Mouse (Mus musculus): ENCODE data around the gene Fat2. TPM values are rescaled to one million over a fixed set of nuclear protein-coding genes. Genes with fewer than 3 reads are reported as not detected.

Gene Fat2
- polyA plus RNA-seq, 1 experiment from 2014 or later: not detected

- H3K36me3 ChIP-seq (ENCODE audit: control insufficient read depth, insufficient read depth): no peaks in the 10 kb centered on the region
- H3K4me1 ChIP-seq (replicated peaks; ENCODE audit: control insufficient read depth, insufficient read depth, low read length): no peaks in the 10 kb centered on the region
- no peak for TF ChIP-seq CTCF (IDR thresholded peaks at IDR 0.05; ENCODE audit: low read depth)
- no peaks in the 10 kb centered on the region for H3K9me3 ChIP-seq (ENCODE audit: control insufficient read depth)
- no peak for ATAC-seq
- H3K27me3 ChIP-seq (replicated peaks; ENCODE audit: control insufficient read depth, insufficient read depth, low read length): no peaks in the 10 kb centered on the region
- no peak overlapping the region for H3K27ac ChIP-seq (ENCODE audit: low read depth, low read length)
- H3K4me3 ChIP-seq (ENCODE audit: low read depth, low read length): no peak overlapping the region
- WGBS: 86% methylated on average over 14 of the region's 14 CpGs
- no peak overlapping the region for H3K4me2 ChIP-seq (replicated peaks; ENCODE audit: low read depth)
- no peak overlapping the region for H3K9ac ChIP-seq (ENCODE audit: low read depth, low read length)
These were observed 869 bp downstream of the Fat2 start for GRCm38 (mm10) chr11:55335314-55336076.

GRCm38 (mm10) chr11:55334545-55334944 is 1.8 kb downstream of the Fat2 start:
- Histone ChIP-seq H3K27me3 (replicated peaks; ENCODE audit: control insufficient read depth, insufficient read depth, low read length) (no peaks in the 10 kb centered on the region), H3K36me3 (ENCODE audit: control insufficient read depth, insufficient read depth) (no peaks in the 10 kb centered on the region), H3K27ac (ENCODE audit: low read depth, low read length) (no peak overlapping the region), H3K4me1 (replicated peaks; ENCODE audit: control insufficient read depth, insufficient read depth, low read length) (no peaks in the 10 kb centered on the region), H3K9ac (ENCODE audit: low read depth, low read length) (no peak overlapping the region), H3K4me2 (replicated peaks; ENCODE audit: low read depth) (no peak overlapping the region), H3K9me3 (ENCODE audit: control insufficient read depth) (no peaks in the 10 kb centered on the region), H3K4me3 (ENCODE audit: low read depth, low read length) (no peak overlapping the region)
- no peak for ATAC-seq
- WGBS: 85% methylated on average over 4 of the region's 4 CpGs
- TF ChIP-seq CTCF (IDR thresholded peaks at IDR 0.05; ENCODE audit: low read depth): no peak

DNA sequence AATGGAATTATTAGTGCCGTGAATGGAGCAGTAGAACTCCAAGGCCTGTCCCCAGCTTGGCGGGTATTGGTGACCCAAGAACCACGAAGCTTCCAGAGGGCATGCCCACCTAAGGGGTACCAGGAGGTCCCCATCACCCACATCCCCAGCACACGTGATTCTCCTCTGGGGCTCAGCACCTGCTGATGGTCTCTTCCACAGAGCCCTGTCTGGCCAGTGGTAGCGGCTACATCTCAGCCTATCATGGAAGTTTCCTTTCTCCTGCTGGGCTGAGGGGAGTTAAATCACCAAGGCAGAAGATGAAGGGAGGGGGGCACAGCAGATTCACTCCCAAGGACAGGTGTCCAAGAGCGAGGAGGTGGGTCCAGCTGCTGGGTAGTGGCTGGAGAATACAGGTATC is 2.3 kb downstream of the Fat2 start:
- H3K4me2 ChIP-seq (replicated peaks; ENCODE audit: low read depth): no peak overlapping the region
- WGBS: 81% methylated on average over 6 of the region's 6 CpGs
- no peak overlapping the region for H3K27ac ChIP-seq (ENCODE audit: low read depth, low read length)
- no peaks in the 10 kb centered on the region for H3K4me1 ChIP-seq (replicated peaks; ENCODE audit: control insufficient read depth, insufficient read depth, low read length)
- H3K36me3 ChIP-seq (ENCODE audit: control insufficient read depth, insufficient read depth): no peaks in the 10 kb centered on the region
- no peak overlapping the region for H3K4me3 ChIP-seq (ENCODE audit: low read depth, low read length)
- H3K9me3 ChIP-seq (ENCODE audit: control insufficient read depth): no peaks in the 10 kb centered on the region
- TF ChIP-seq CTCF (IDR thresholded peaks at IDR 0.05; ENCODE audit: low read depth): no peak
- ATAC-seq: no peak
- H3K9ac ChIP-seq (ENCODE audit: low read depth, low read length): no peak overlapping the region
- no peaks in the 10 kb centered on the region for H3K27me3 ChIP-seq (replicated peaks; ENCODE audit: control insufficient read depth, insufficient read depth, low read length)

- Histone ChIP-seq H3K4me1 (replicated peaks; ENCODE audit: control insufficient read depth, insufficient read depth, low read length) (no peaks in the 10 kb centered on the region), H3K36me3 (ENCODE audit: control insufficient read depth, insufficient read depth) (no peaks in the 10 kb centered on the region), H3K27ac (ENCODE audit: low read depth, low read length) (no peak overlapping the region), H3K4me3 (ENCODE audit: low read depth, low read length) (no peak overlapping the region), H3K4me2 (replicated peaks; ENCODE audit: low read depth) (no peak overlapping the region), H3K9ac (ENCODE audit: low read depth, low read length) (no peak overlapping the region), H3K9me3 (ENCODE audit: control insufficient read depth) (no peaks in the 10 kb centered on the region), H3K27me3 (replicated peaks; ENCODE audit: control insufficient read depth, insufficient read depth, low read length) (no peaks in the 10 kb centered on the region)
- TF ChIP-seq CTCF (IDR thresholded peaks at IDR 0.05; ENCODE audit: low read depth): no peak
- 65% methylated on average over 16 of the region's 16 CpGs for WGBS
- no peak for ATAC-seq
These were observed 6.2 kb downstream of the Fat2 start for GRCm38 (mm10) chr11:55329868-55330772.

- Histone ChIP-seq H3K9me3 (ENCODE audit: control insufficient read depth) (no peaks in the 10 kb centered on the region), H3K9ac (ENCODE audit: low read depth, low read length) (no peak overlapping the region), H3K27ac (ENCODE audit: low read depth, low read length) (no peak overlapping the region), H3K4me3 (ENCODE audit: low read depth, low read length) (no peak overlapping the region), H3K4me2 (replicated peaks; ENCODE audit: low read depth) (no peak overlapping the region), H3K27me3 (replicated peaks; ENCODE audit: control insufficient read depth, insufficient read depth, low read length) (no peaks in the 10 kb centered on the region), H3K4me1 (replicated peaks; ENCODE audit: control insufficient read depth, insufficient read depth, low read length) (no peaks in the 10 kb centered on the region), H3K36me3 (ENCODE audit: control insufficient read depth, insufficient read depth) (no peaks in the 10 kb centered on the region)
- ATAC-seq: no peak
- no peak for TF ChIP-seq CTCF (IDR thresholded peaks at IDR 0.05; ENCODE audit: low read depth)
- WGBS: 82% methylated on average over 9 of the region's 9 CpGs
These were observed 8.6 kb downstream of the Fat2 start for GRCm38 (mm10) chr11:55327558-55328409.

- Histone ChIP-seq H3K4me3 (ENCODE audit: low read depth, low read length) (no peak overlapping the region), H3K9me3 (ENCODE audit: control insufficient read depth) (no peaks in the 10 kb centered on the region), H3K9ac (ENCODE audit: low read depth, low read length) (no peak overlapping the region), H3K27ac (ENCODE audit: low read depth, low read length) (no peak overlapping the region), H3K27me3 (replicated peaks; ENCODE audit: control insufficient read depth, insufficient read depth, low read length) (no peaks in the 10 kb centered on the region), H3K4me1 (replicated peaks; ENCODE audit: control insufficient read depth, insufficient read depth, low read length) (no peaks in the 10 kb centered on the region), H3K36me3 (ENCODE audit: control insufficient read depth, insufficient read depth) (no peaks in the 10 kb centered on the region), H3K4me2 (replicated peaks; ENCODE audit: low read depth) (no peak overlapping the region)
- WGBS: 83% methylated on average over 5 of the region's 5 CpGs
- no peak for TF ChIP-seq CTCF (IDR thresholded peaks at IDR 0.05; ENCODE audit: low read depth)
- no peak for ATAC-seq
These were observed 9.3 kb downstream of the Fat2 start for GRCm38 (mm10) chr11:55327111-55327510.
